Mouse (Mus musculus): ENCODE measurements around the gene Rbfox2.

DNA sequence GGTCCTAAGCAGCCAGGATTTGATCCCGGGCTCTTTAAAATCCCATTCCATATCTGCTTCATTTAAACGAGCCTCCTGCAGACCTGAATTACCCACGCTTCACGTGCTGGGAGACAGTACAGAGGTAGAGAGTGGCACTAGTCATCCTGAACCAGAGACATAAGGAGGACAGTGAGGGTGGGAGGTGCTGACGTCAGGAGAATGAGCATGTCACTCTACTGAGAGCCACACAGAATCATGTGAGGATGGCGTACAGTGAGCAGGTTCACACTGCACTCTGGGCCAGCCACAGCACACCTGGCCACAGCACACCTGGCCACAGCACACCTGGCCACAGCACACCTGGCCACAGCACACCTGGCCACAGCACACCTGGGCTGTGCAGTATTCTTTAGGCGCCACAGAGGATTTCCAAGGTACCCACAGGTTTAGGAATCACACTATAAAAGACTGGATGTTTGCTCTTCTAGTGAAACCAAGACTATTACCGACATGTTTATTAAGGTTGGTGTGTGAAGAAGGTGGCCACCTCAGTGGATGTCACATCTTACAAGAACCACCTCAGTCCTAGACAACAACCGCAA lies 190.6 kb downstream of the Rbfox2 start:
- TF ChIP-seq CTCF (conservative IDR thresholded peaks at IDR 0.05; ENCODE audit: low read length) (no peak), NANOG (IDR thresholded peaks at IDR 0.05; ENCODE audit: borderline replicate concordance, low read length) (no peak), POU5F1 (IDR thresholded peaks at IDR 0.05; ENCODE audit: borderline replicate concordance, low read length) (no peak)

Data from E14TG2a.4 (cell line).